ENCODE assay signal across 8 mouse cellular contexts in genomic region chr2:163481539-163482029, GRCm38 (mm10). TPM values are rescaled to one million over a fixed set of nuclear protein-coding genes. Genes with fewer than 3 reads are reported as not detected.
DNase-seq lines count a peak whose midpoint lies in the region; ATAC-seq and TF ChIP-seq lines count a peak whose summit lies in the region.

No protein-coding gene starts in this region.

- H3K4me3 ChIP-seq in ES-E14 (ENCODE audit: insufficient read depth in 1 of 2, low read depth in 1 of 2, low read length in 2 of 2, poor library complexity in 1 of 2, severe bottlenecking in 1 of 2), result peak overlapping the region; percentile 62 to 68
- peak overlapping the region; percentile 17 for H3K4me3 ChIP-seq in intestine, embryonic 14.5 days (ENCODE audit: low read depth, low read length)
- H3K4me3 ChIP-seq in liver, embryonic 14.5 days (ENCODE audit: insufficient read depth in 1 of 2, low read depth in 2 of 2, low read length in 2 of 2), result no peak overlapping the region
- H3K4me3 ChIP-seq in left cerebral cortex, adult 2 months, result no peak overlapping the region

- H3K36me3 ChIP-seq in ES-E14 (ENCODE audit: control insufficient read depth, insufficient read depth, low read length, poor library complexity, severe bottlenecking), result no peaks in the 10 kb centered on the region
- no peaks in the 10 kb centered on the region for H3K36me3 ChIP-seq in intestine, embryonic 14.5 days (ENCODE audit: control insufficient read depth, insufficient read depth, low read length)
- no peaks in the 10 kb centered on the region for H3K36me3 ChIP-seq in liver, embryonic 14.5 days (replicated peaks; ENCODE audit: control insufficient read depth, insufficient read depth, low read depth)

- peak; percentile 61; the same call in 1 of the 2 replicates for ATAC-seq in intestine, embryonic 14.5 days (replicated peaks; ENCODE audit: low FRiP score, low TSS enrichment, low read depth)
- peak; percentile 37; the same call in 1 of the 2 replicates for ATAC-seq in liver, embryonic 14.5 days (ENCODE audit: insufficient read depth)

- H3K9me3 ChIP-seq in ES-E14 (ENCODE audit: control insufficient read depth, insufficient read depth, low read depth, low read length), result no peaks in the 10 kb centered on the region
- no peaks in the 10 kb centered on the region for H3K9me3 ChIP-seq in intestine, embryonic 14.5 days (ENCODE audit: control insufficient read depth, low read length)
- no peaks in the 10 kb centered on the region for H3K9me3 ChIP-seq in liver, embryonic 14.5 days (ENCODE audit: control insufficient read depth, low read length)

- in situ Hi-C loops in ES-E14 (cut with MboI; ENCODE audit: low sequenced_read_pairs in 2 of 2, unreplicated experiment in 2 of 2), result no loop called here

- intact Hi-C loops in left cerebral cortex, adult 2 months (cut with DNase I), result no loop called here
- intact Hi-C loops in left cerebral cortex, postnatal 25 days (cut with DNase I), result no loop called here

- peaks cover 7% of the 10 kb centered on the region; the same call in 1 of the 2 replicates for H3K27me3 ChIP-seq in intestine, embryonic 14.5 days (replicated peaks; ENCODE audit: control insufficient read depth, insufficient read depth, low read length)
- H3K27me3 ChIP-seq in liver, embryonic 14.5 days (ENCODE audit: control insufficient read depth, insufficient read depth, low read length), result peaks cover 5% of the 10 kb centered on the region

- TF ChIP-seq CTCF in liver, embryonic 14.5 days (IDR thresholded peaks at IDR 0.05; ENCODE audit: low read depth), result peak; percentile 40
- no peak; the same call in 1 of the 2 replicates for TF ChIP-seq CTCF in left cerebral cortex, adult 2 months (IDR thresholded peaks at IDR 0.05)

- H3K27ac ChIP-seq in ES-E14 (ENCODE audit: insufficient read depth, low read depth, low read length, poor library complexity, severe bottlenecking), result no peak overlapping the region
- no peak overlapping the region for H3K27ac ChIP-seq in intestine, embryonic 14.5 days (ENCODE audit: low read depth)
- no peak overlapping the region for H3K27ac ChIP-seq in liver, embryonic 14.5 days
- no peak overlapping the region for H3K27ac ChIP-seq in left cerebral cortex, adult 2 months

- peaks cover 0 to 6% of the 10 kb centered on the region in 2 experiments; a peak in 1 of 4 replicates for H3K4me1 ChIP-seq in ES-E14 (ENCODE audit: control insufficient read depth in 2 of 2, insufficient read depth in 2 of 2, low read length in 2 of 2, poor library complexity in 1 of 2)
- H3K4me1 ChIP-seq in intestine, embryonic 14.5 days (replicated peaks; ENCODE audit: control insufficient read depth, insufficient read depth, low read length), result peaks cover 6% of the 10 kb centered on the region
- H3K4me1 ChIP-seq in liver, embryonic 14.5 days (replicated peaks; ENCODE audit: control insufficient read depth in 2 of 2, insufficient read depth in 2 of 2, low read length in 1 of 2), result no peaks in the 10 kb centered on the region

- peak overlapping the region; percentile 63 for H3K9ac ChIP-seq in ES-E14 (ENCODE audit: insufficient read depth, low read depth, low read length, poor library complexity, severe bottlenecking)
- no peak overlapping the region for H3K9ac ChIP-seq in intestine, embryonic 14.5 days (ENCODE audit: low read length)
- no peak overlapping the region for H3K9ac ChIP-seq in liver, embryonic 14.5 days (replicated peaks)

- DNase-seq in ES-E14 (ENCODE audit: low read depth, low spot score), result no peak
- peak; percentile 54 for DNase-seq in embryo, embryonic 9.5 days (ENCODE audit: extremely low spot score)
- peak; percentile 74 for DNase-seq in intestine, embryonic 14.5 days (ENCODE audit: low spot score)
- no peak for DNase-seq in liver, embryonic 14.5 days (ENCODE audit: low read depth in 3 of 3, low spot score in 3 of 3)
- DNase-seq in retina, embryonic 14.5 days (ENCODE audit: low spot score), result peak; percentile 66
- no peak for DNase-seq in left cerebral cortex, adult 2 months (ENCODE audit: extremely low spot score in 1 of 2, low spot score in 2 of 2)
- DNase-seq in left cerebral cortex, postnatal 25 days (ENCODE audit: low spot score in 2 of 2), result no peak
- DNase-seq in layer of hippocampus, adult 9-11 months, result no peak

- H3K4me2 ChIP-seq in intestine, embryonic 14.5 days (ENCODE audit: low read length), result peak overlapping the region; percentile 45
- peak overlapping the region; percentile 30 for H3K4me2 ChIP-seq in liver, embryonic 14.5 days (ENCODE audit: low read depth)

- 1% methylated on average over 21 of the region's 21 CpGs for WGBS in intestine, embryonic 14.5 days
- 4% methylated on average over 21 of the region's 21 CpGs for whole genome bisulfite sequencing in liver, embryonic 14.5 days (ENCODE audit: insufficient replicate concordance)

- no peak for TF ChIP-seq EP300 in liver, embryonic 14.5 days (IDR thresholded peaks at IDR 0.05; ENCODE audit: low read depth)

TF ChIP-seq in ES-E14, 5 proteins besides CTCF, POLR2A, EP300 and RAD21:
- TF ChIP-seq ZNF384 (IDR thresholded peaks at IDR 0.05; ENCODE audit: low read depth, low read length) (no peak), MAFK (IDR thresholded peaks at IDR 0.05; ENCODE audit: insufficient read depth, low read depth, low read length) (peak; percentile 57; the same call in 1 of the 2 replicates)

RNA-seq across cellular contexts. Expression of gene Fitm2, which starts 9.2 kb away (rescaled TPM):
- 23.4 and 29.8 TPM in 2 replicates for total RNA-seq in ES-E14 (2012; rRNA removed)
- 10.7 and 11.6 TPM in 2 replicates for polyA plus RNA-seq in intestine, embryonic 14.5 days (2014; fragmentation: Nextera tagmentation; extraction: Ambion mirVana)
- 1.8 and 1.9 TPM in 2 replicates for polyA plus RNA-seq in liver, embryonic 14.5 days (2012; rRNA removed)
- polyA plus RNA-seq in liver, embryonic 14.5 days (2014; fragmentation: Nextera tagmentation; extraction: Ambion mirVana), result 3.0 and 3.1 TPM in 2 replicates
- 10 to 100 TPM; 19.2 to 20.2 TPM for total RNA-seq in left cerebral cortex, adult 2 months (2021)
- 10 to 100 TPM; 19.3 to 20.3 TPM for total RNA-seq in left cerebral cortex, postnatal 25 days (2021)

RNA-seq across cellular contexts. Expression of gene R3hdml, which starts 10.5 kb away (rescaled TPM):
- 4.4 and 5.7 TPM in 2 replicates for total RNA-seq in ES-E14 (2012; rRNA removed)
- polyA plus RNA-seq in intestine, embryonic 14.5 days (2014; fragmentation: Nextera tagmentation; extraction: Ambion mirVana), result 0.16 TPM in 1 of 2 replicates, not detected in the other
- not detected in 2 replicates for polyA plus RNA-seq in liver, embryonic 14.5 days (2012; rRNA removed)
- polyA plus RNA-seq in liver, embryonic 14.5 days (2014; fragmentation: Nextera tagmentation; extraction: Ambion mirVana), result not detected in 2 replicates
- total RNA-seq in left cerebral cortex, adult 2 months (2021), result not detected
- total RNA-seq in left cerebral cortex, postnatal 25 days (2021), result not detected

RNA-seq across cellular contexts. Expression of gene Hnf4a, which starts 25.0 kb away (rescaled TPM):
- total RNA-seq in ES-E14 (2012; rRNA removed), result 0.90 and 1.1 TPM in 2 replicates
- polyA plus RNA-seq in intestine, embryonic 14.5 days (2014; fragmentation: Nextera tagmentation; extraction: Ambion mirVana), result 89.8 and 90.5 TPM in 2 replicates
- polyA plus RNA-seq in liver, embryonic 14.5 days (2012; rRNA removed), result 22.9 and 23.2 TPM in 2 replicates
- polyA plus RNA-seq in liver, embryonic 14.5 days (2014; fragmentation: Nextera tagmentation; extraction: Ambion mirVana), result 10.6 and 11.6 TPM in 2 replicates
- not detected for total RNA-seq in left cerebral cortex, adult 2 months (2021)
- not detected for total RNA-seq in left cerebral cortex, postnatal 25 days (2021)

RNA-seq across cellular contexts. Expression of gene Gdap1l1, which starts 43.3 kb away (rescaled TPM):
- 1.1 and 3.1 TPM in 2 replicates for total RNA-seq in ES-E14 (2012; rRNA removed)
- polyA plus RNA-seq in intestine, embryonic 14.5 days (2014; fragmentation: Nextera tagmentation; extraction: Ambion mirVana), result 9.7 and 13.2 TPM in 2 replicates
- polyA plus RNA-seq in liver, embryonic 14.5 days (2012; rRNA removed), result 0.03 and 0.18 TPM in 2 replicates
- polyA plus RNA-seq in liver, embryonic 14.5 days (2014; fragmentation: Nextera tagmentation; extraction: Ambion mirVana), result 0.11 TPM in 1 of 2 replicates, not detected in the other
- 10 to 100 TPM; 67.7 to 70.7 TPM for total RNA-seq in left cerebral cortex, adult 2 months (2021)
- 10 to 100 TPM; 68.8 to 77.1 TPM for total RNA-seq in left cerebral cortex, postnatal 25 days (2021)

RNA-seq across cellular contexts. Expression of gene Oser1, which starts 57.1 kb away (rescaled TPM):
- 31.5 and 42.0 TPM in 2 replicates for total RNA-seq in ES-E14 (2012; rRNA removed)
- 88.9 and 97.7 TPM in 2 replicates for polyA plus RNA-seq in intestine, embryonic 14.5 days (2014; fragmentation: Nextera tagmentation; extraction: Ambion mirVana)
- polyA plus RNA-seq in liver, embryonic 14.5 days (2012; rRNA removed), result 10.1 and 12.8 TPM in 2 replicates
- polyA plus RNA-seq in liver, embryonic 14.5 days (2014; fragmentation: Nextera tagmentation; extraction: Ambion mirVana), result 31.3 and 34.6 TPM in 2 replicates
- 10 to 100 TPM; 20.7 to 23.8 TPM for total RNA-seq in left cerebral cortex, adult 2 months (2021)
- total RNA-seq in left cerebral cortex, postnatal 25 days (2021), result 10 to 100 TPM; 22.9 to 24.6 TPM

Comparison
In these comparisons a context has a peak if more than half of its experiments do, and no peak if none do; other contexts are left out.
1. DNase-seq: peak in embryo, embryonic 9.5 days (single experiment), intestine, embryonic 14.5 days (single experiment) and retina, embryonic 14.5 days (single experiment); none in ES-E14 (single experiment), liver, embryonic 14.5 days (0 of 3), left cerebral cortex, adult 2 months (0 of 2), left cerebral cortex, postnatal 25 days (0 of 2) and layer of hippocampus, adult 9-11 months (single experiment).
2. H3K4me3 ChIP-seq: peak in ES-E14 (2 of 2) and intestine, embryonic 14.5 days (single experiment); none in liver, embryonic 14.5 days (0 of 2) and left cerebral cortex, adult 2 months (single experiment).